Comparison of ENCODE assay signal across 9 mouse cellular contexts in genomic region chr8:94904450-94905175, GRCm38 (mm10). TPM values are rescaled to one million over a fixed set of nuclear protein-coding genes. Genes with fewer than 3 reads are reported as not detected.
A peak's percentile ranks its signal among the peaks of the same experiment; 100 is the strongest.
DNase-seq lines count a peak whose midpoint lies in the region; ATAC-seq and TF ChIP-seq lines count a peak whose summit lies in the region.
"Had no signal": no experiment of that assay in that cellular context is flagged by ENCODE, and none has a peak within 500 bp of the region (broad histone marks: within the 10 kb centered on the region; RNA-seq: fewer than 3 reads in every experiment).

No protein-coding gene starts in this region.

- no peak for TF ChIP-seq CTCF in intestine, postnatal 0 days (IDR thresholded peaks at IDR 0.05; ENCODE audit: low read depth)
- TF ChIP-seq CTCF in thymus, adult 2 months (IDR thresholded peaks at IDR 0.05; ENCODE audit: borderline replicate concordance, control insufficient read depth, extremely low read depth, insufficient read depth, low read length, poor library complexity): no peak

- H3K27me3 ChIP-seq in intestine, embryonic 14.5 days (replicated peaks; ENCODE audit: control insufficient read depth, insufficient read depth, low read length): no peaks in the 10 kb centered on the region
- no peaks in the 10 kb centered on the region for H3K27me3 ChIP-seq in intestine, postnatal 0 days (replicated peaks; ENCODE audit: control insufficient read depth, insufficient read depth, low read length)
- no peaks in the 10 kb centered on the region for H3K27me3 ChIP-seq in forebrain, embryonic 16.5 days (replicated peaks; ENCODE audit: control insufficient read depth, insufficient read depth, low read length)
- no peaks in the 10 kb centered on the region for H3K27me3 ChIP-seq in stomach, embryonic 16.5 days (ENCODE audit: control insufficient read depth, insufficient read depth, low read length)
- no peaks in the 10 kb centered on the region for H3K27me3 ChIP-seq in thymus, adult 2 months (ENCODE audit: control insufficient read depth, insufficient read depth, low read length)

- ATAC-seq in intestine, embryonic 14.5 days (replicated peaks; ENCODE audit: low FRiP score, low TSS enrichment, low read depth): peak; percentile 7; the same call in 1 of the 2 replicates
- ATAC-seq in intestine, postnatal 0 days: no peak
- ATAC-seq in forebrain, embryonic 16.5 days: peak; percentile 72
- ATAC-seq in megakaryocyte progenitor cell, adult 5-6 weeks (replicated peaks; ENCODE audit: poor library complexity): peak; percentile 26; the same call in 1 of the 2 replicates
- peak; percentile 42; the same call in 1 of the 2 replicates for ATAC-seq in stomach, embryonic 16.5 days (ENCODE audit: insufficient read depth, low FRiP score)

- intact Hi-C loops in heart, postnatal 14 days (cut with DNase I): no loop called here
- intact Hi-C loops in left cerebral cortex, postnatal 10 days (cut with DNase I): loop anchor here (5.0 kb wide), 1 partner anchor 32 kb away; no protein-coding TSS in a partner anchor

- 61% methylated on average over 9 of the region's 12 CpGs for WGBS in intestine, embryonic 14.5 days
- WGBS in intestine, postnatal 0 days: 59% methylated on average over 12 of the region's 12 CpGs
- WGBS in forebrain, embryonic 16.5 days: 52% methylated on average over 12 of the region's 12 CpGs
- WGBS in stomach, embryonic 16.5 days: 57% methylated on average over 12 of the region's 12 CpGs
- 91% methylated on average over 12 of the region's 12 CpGs for WGBS in thymus, adult 2 months

- H3K36me3 ChIP-seq in intestine, embryonic 14.5 days (ENCODE audit: control insufficient read depth, insufficient read depth, low read length): peaks cover 63% of the 10 kb centered on the region
- H3K36me3 ChIP-seq in intestine, postnatal 0 days (ENCODE audit: control insufficient read depth, insufficient read depth): peaks cover 8% of the 10 kb centered on the region
- H3K36me3 ChIP-seq in forebrain, embryonic 16.5 days (ENCODE audit: control insufficient read depth, insufficient read depth): no peaks in the 10 kb centered on the region
- no peaks in the 10 kb centered on the region for H3K36me3 ChIP-seq in stomach, embryonic 16.5 days (ENCODE audit: control insufficient read depth, insufficient read depth, low read length)
- H3K36me3 ChIP-seq in thymus, adult 2 months (ENCODE audit: control insufficient read depth, insufficient read depth, low read length): no peaks in the 10 kb centered on the region

- H3K27ac ChIP-seq in intestine, embryonic 14.5 days (ENCODE audit: low read depth): peak overlapping the region; percentile 40; the same call in 1 of the 2 replicates
- no peak overlapping the region for H3K27ac ChIP-seq in intestine, postnatal 0 days (ENCODE audit: low read depth, low read length)
- H3K27ac ChIP-seq in forebrain, embryonic 16.5 days (ENCODE audit: low read length): no peak overlapping the region
- H3K27ac ChIP-seq in stomach, embryonic 16.5 days (ENCODE audit: low read length): peak overlapping the region; percentile 68; the same call in 1 of the 2 replicates
- H3K27ac ChIP-seq in thymus, adult 2 months (ENCODE audit: control insufficient read depth, insufficient read depth, low read length): no peak overlapping the region

- no peak for TF ChIP-seq POLR2A in thymus, adult 2 months (IDR thresholded peaks at IDR 0.05; ENCODE audit: control insufficient read depth, extremely low read depth, insufficient read depth, low read length, poor library complexity)

- DNase-seq in intestine, embryonic 14.5 days (ENCODE audit: low spot score): peak; percentile 50
- DNase-seq in heart, postnatal 14 days: peak; percentile 90 to 93
- peak; percentile 58 to 94 for DNase-seq in left cerebral cortex, postnatal 10 days (ENCODE audit: extremely low spot score in 1 of 2, low spot score in 2 of 2)
- DNase-seq in thymus, adult 2 months: no peak

- H3K9me3 ChIP-seq in intestine, embryonic 14.5 days (ENCODE audit: control insufficient read depth, low read length): no peaks in the 10 kb centered on the region
- H3K9me3 ChIP-seq in intestine, postnatal 0 days (ENCODE audit: control insufficient read depth): no peaks in the 10 kb centered on the region
- no peaks in the 10 kb centered on the region for H3K9me3 ChIP-seq in forebrain, embryonic 16.5 days (ENCODE audit: control insufficient read depth, low read length)
- H3K9me3 ChIP-seq in stomach, embryonic 16.5 days (replicated peaks; ENCODE audit: control insufficient read depth, low read length): no peaks in the 10 kb centered on the region
- H3K9me3 ChIP-seq: G1E had no signal

- no peak overlapping the region for H3K9ac ChIP-seq in intestine, embryonic 14.5 days (ENCODE audit: low read length)
- no peak overlapping the region for H3K9ac ChIP-seq in intestine, postnatal 0 days (ENCODE audit: low read depth, low read length)
- H3K9ac ChIP-seq in forebrain, embryonic 16.5 days (replicated peaks; ENCODE audit: low read depth, low read length): no peak overlapping the region
- H3K9ac ChIP-seq in stomach, embryonic 16.5 days (ENCODE audit: low read length): 0 out of 2 replicates have a peak overlapping the region, but pooled peaks have one; percentile 26

- H3K4me3 ChIP-seq in intestine, embryonic 14.5 days (ENCODE audit: low read depth, low read length): no peak overlapping the region
- no peak overlapping the region for H3K4me3 ChIP-seq in intestine, postnatal 0 days (ENCODE audit: low read depth, low read length)
- H3K4me3 ChIP-seq in forebrain, embryonic 16.5 days (replicated peaks; ENCODE audit: low read length): no peak overlapping the region
- H3K4me3 ChIP-seq in stomach, embryonic 16.5 days (replicated peaks; ENCODE audit: low read length): no peak overlapping the region
- H3K4me3 ChIP-seq in thymus, adult 2 months (ENCODE audit: control insufficient read depth, insufficient read depth, low read length): no peak overlapping the region

- H3K4me1 ChIP-seq in intestine, embryonic 14.5 days (replicated peaks; ENCODE audit: control insufficient read depth, insufficient read depth, low read length): peaks cover 43% of the 10 kb centered on the region
- H3K4me1 ChIP-seq in intestine, postnatal 0 days (replicated peaks; ENCODE audit: control insufficient read depth, insufficient read depth, low read length): peaks cover 14% of the 10 kb centered on the region
- peaks cover 6% of the 10 kb centered on the region for H3K4me1 ChIP-seq in forebrain, embryonic 16.5 days (replicated peaks; ENCODE audit: control insufficient read depth, insufficient read depth, low read length)
- peaks cover 17% of the 10 kb centered on the region; the same call in 1 of the 2 replicates for H3K4me1 ChIP-seq in stomach, embryonic 16.5 days (ENCODE audit: control insufficient read depth, insufficient read depth, low read length)
- H3K4me1 ChIP-seq in thymus, adult 2 months (replicated peaks; ENCODE audit: control insufficient read depth, insufficient read depth, low read length): peaks cover 7% of the 10 kb centered on the region

- H3K4me2 ChIP-seq in intestine, embryonic 14.5 days (ENCODE audit: low read length): no peak overlapping the region
- H3K4me2 ChIP-seq in intestine, postnatal 0 days (replicated peaks; ENCODE audit: low read depth): no peak overlapping the region
- no peak overlapping the region for H3K4me2 ChIP-seq in forebrain, embryonic 16.5 days (ENCODE audit: low read length)
- no peak overlapping the region for H3K4me2 ChIP-seq in stomach, embryonic 16.5 days (ENCODE audit: low read depth, low read length)

RNA-seq across cellular contexts. Expression of gene Ccdc102a, which starts 13.3 kb away (rescaled TPM):
- polyA plus RNA-seq in intestine, embryonic 14.5 days (2014; fragmentation: Nextera tagmentation; extraction: Ambion mirVana): 27.5 and 28.2 TPM in 2 replicates
- 7.2 and 7.7 TPM in 2 replicates for polyA plus RNA-seq in intestine, postnatal 0 days (2015; fragmentation: Nextera tagmentation; extraction: Ambion mirVana)
- 4.6 and 5.7 TPM in 2 replicates for polyA plus RNA-seq in forebrain, embryonic 16.5 days (2015; fragmentation: Nextera tagmentation; extraction: Ambion mirVana)
- 10 to 100 TPM; 10.8 to 10.9 TPM for total RNA-seq in heart, postnatal 14 days (2021)
- total RNA-seq in left cerebral cortex, postnatal 10 days (2021): 1 to 10 TPM; 2.6 to 3.3 TPM
- 0.25 and 0.32 TPM in 2 replicates for total RNA-seq in megakaryocyte progenitor cell, adult 5-6 weeks (2015)
- 1.2 and 1.3 TPM in 2 replicates for total RNA-seq in megakaryocyte progenitor cell, adult 5-6 weeks (2017)
- 10.9 and 14.8 TPM in 2 replicates for polyA plus RNA-seq in stomach, embryonic 16.5 days (2015; fragmentation: Nextera tagmentation; extraction: Ambion mirVana)
- polyA plus RNA-seq in thymus, adult 2 months (2012; rRNA removed): 6.8 and 7.2 TPM in 2 replicates

RNA-seq across cellular contexts. Expression of gene Adgrg5, which starts 18.9 kb away (rescaled TPM):
- polyA plus RNA-seq in intestine, embryonic 14.5 days (2014; fragmentation: Nextera tagmentation; extraction: Ambion mirVana): 1.4 and 2.0 TPM in 2 replicates
- polyA plus RNA-seq in intestine, postnatal 0 days (2015; fragmentation: Nextera tagmentation; extraction: Ambion mirVana): 1.3 and 1.5 TPM in 2 replicates
- not detected in 2 replicates for polyA plus RNA-seq in forebrain, embryonic 16.5 days (2015; fragmentation: Nextera tagmentation; extraction: Ambion mirVana)
- total RNA-seq in heart, postnatal 14 days (2021): under 1 TPM; 0.22 to 0.50 TPM
- not detected for total RNA-seq in left cerebral cortex, postnatal 10 days (2021)
- 0.17 TPM in 1 of 2 replicates, not detected in the other for total RNA-seq in megakaryocyte progenitor cell, adult 5-6 weeks (2015)
- total RNA-seq in megakaryocyte progenitor cell, adult 5-6 weeks (2017): not detected in 2 replicates
- polyA plus RNA-seq in stomach, embryonic 16.5 days (2015; fragmentation: Nextera tagmentation; extraction: Ambion mirVana): 0.44 and 0.45 TPM in 2 replicates
- 37.5 and 40.5 TPM in 2 replicates for polyA plus RNA-seq in thymus, adult 2 months (2012; rRNA removed)

RNA-seq across cellular contexts. Expression of gene Dok4, which starts 28.5 kb away (rescaled TPM):
- 24.1 and 27.7 TPM in 2 replicates for polyA plus RNA-seq in intestine, embryonic 14.5 days (2014; fragmentation: Nextera tagmentation; extraction: Ambion mirVana)
- polyA plus RNA-seq in intestine, postnatal 0 days (2015; fragmentation: Nextera tagmentation; extraction: Ambion mirVana): 51.0 and 52.1 TPM in 2 replicates
- polyA plus RNA-seq in forebrain, embryonic 16.5 days (2015; fragmentation: Nextera tagmentation; extraction: Ambion mirVana): 75.3 and 81.4 TPM in 2 replicates
- total RNA-seq in heart, postnatal 14 days (2021): 10 to 100 TPM; 23.3 to 26.5 TPM
- 10 to 100 TPM; 74.9 to 79.5 TPM for total RNA-seq in left cerebral cortex, postnatal 10 days (2021)
- total RNA-seq in megakaryocyte progenitor cell, adult 5-6 weeks (2015): 0.49 TPM in 1 of 2 replicates, not detected in the other
- 0.14 and 0.37 TPM in 2 replicates for total RNA-seq in megakaryocyte progenitor cell, adult 5-6 weeks (2017)
- 28.8 and 29.5 TPM in 2 replicates for polyA plus RNA-seq in stomach, embryonic 16.5 days (2015; fragmentation: Nextera tagmentation; extraction: Ambion mirVana)
- 3.1 and 4.9 TPM in 2 replicates for polyA plus RNA-seq in thymus, adult 2 months (2012; rRNA removed)

RNA-seq across cellular contexts. Expression of gene Polr2c, which starts 47.4 kb away (rescaled TPM):
- 160 and 171 TPM in 2 replicates for polyA plus RNA-seq in intestine, embryonic 14.5 days (2014; fragmentation: Nextera tagmentation; extraction: Ambion mirVana)
- 70.4 and 75.1 TPM in 2 replicates for polyA plus RNA-seq in intestine, postnatal 0 days (2015; fragmentation: Nextera tagmentation; extraction: Ambion mirVana)
- 150 and 153 TPM in 2 replicates for polyA plus RNA-seq in forebrain, embryonic 16.5 days (2015; fragmentation: Nextera tagmentation; extraction: Ambion mirVana)
- total RNA-seq in heart, postnatal 14 days (2021): 10 to 100 TPM; 65.4 to 65.8 TPM
- 10 to 100 TPM; 50.9 to 55.1 TPM for total RNA-seq in left cerebral cortex, postnatal 10 days (2021)
- total RNA-seq in megakaryocyte progenitor cell, adult 5-6 weeks (2015): 64.3 and 66.4 TPM in 2 replicates
- 55.2 and 65.0 TPM in 2 replicates for total RNA-seq in megakaryocyte progenitor cell, adult 5-6 weeks (2017)
- polyA plus RNA-seq in stomach, embryonic 16.5 days (2015; fragmentation: Nextera tagmentation; extraction: Ambion mirVana): 128 and 129 TPM in 2 replicates
- polyA plus RNA-seq in thymus, adult 2 months (2012; rRNA removed): 146 and 160 TPM in 2 replicates

Comparison
In these comparisons a context has a peak if more than half of its experiments do, and no peak if none do; other contexts are left out.
1. H3K27ac ChIP-seq: peak in intestine, embryonic 14.5 days (single experiment) and stomach, embryonic 16.5 days (single experiment); none in intestine, postnatal 0 days (single experiment), forebrain, embryonic 16.5 days (single experiment) and thymus, adult 2 months (single experiment).
2. RNA of gene Adgrg5, which starts 18.9 kb away (polyA plus RNA-seq): 37.5 to 40.5 TPM in thymus, adult 2 months; 1.3 to 1.5 TPM in intestine, postnatal 0 days, 1.4 to 2.0 TPM in intestine, embryonic 14.5 days, 0.44 to 0.45 TPM in stomach, embryonic 16.5 days and not detected in forebrain, embryonic 16.5 days; every median in the first group is over 10 times any median in the second.